Mouse (Mus musculus) kidney, adult 2 months (tissue): ENCODE measurements around the gene Mettl1. TPM values are rescaled to one million over a fixed set of nuclear protein-coding genes. Genes with fewer than 3 reads are reported as not detected.
A peak's percentile ranks its signal among the peaks of the same experiment; 100 is the strongest.
"Not testable (repeated sequence)": the region's sequence is repeated elsewhere in the genome, so short reads cannot be mapped to it uniquely, and the experiment has no call there.

ENCODE experiments used
- DNase-seq: peaks from one replicate; pipeline ENCODE4 v3.0.0; 2021
- H3K27ac ChIP-seq: fragments of 200-500 bp; 2 replicates; pipeline ENCODE4 v1.5.1; 2012; ENCODE audit warnings: low read depth, low read length, control low read depth, inconsistent platforms; ENCODE audit not compliant: insufficient read depth
- H3K27me3 ChIP-seq: fragments of 200-500 bp; replicated peaks from 2 replicates; pipeline ENCODE4 v1.6.1; 2012; ENCODE audit warnings: mild to moderate bottlenecking, moderate library complexity, low read length, inconsistent platforms; ENCODE audit not compliant: control insufficient read depth, insufficient read depth
- H3K36me3 ChIP-seq: fragments of 200-500 bp; 2 replicates; pipeline ENCODE4 v1.6.1; 2012; ENCODE audit warnings: mild to moderate bottlenecking, moderate library complexity, low read length, inconsistent platforms; ENCODE audit not compliant: control insufficient read depth, insufficient read depth
- H3K4me1 ChIP-seq: fragments of 200-500 bp; 2 replicates; pipeline ENCODE4 v1.6.1; 2011; ENCODE audit warnings: low read length; ENCODE audit not compliant: control insufficient read depth, insufficient read depth
- H3K4me3 ChIP-seq: fragments of 200-500 bp; 2 replicates; pipeline ENCODE4 v1.5.1; 2011; ENCODE audit warnings: mild to moderate bottlenecking, low read depth, low read length, control low read depth; ENCODE audit not compliant: insufficient read depth
- CTCF ChIP-seq: fragments of 200-500 bp; conservative IDR thresholded peaks from 2 replicates; pipeline ENCODE4 v1.5.1; 2011; ENCODE audit warnings: low read depth, mild to moderate bottlenecking, control low read depth, low read length, moderate library complexity, mixed read lengths; ENCODE audit not compliant: insufficient read depth, insufficient read length
- POLR2A ChIP-seq: fragments of 200-500 bp; IDR thresholded peaks from one replicate; pipeline ENCODE4 v1.6.1; 2011; ENCODE audit warnings: low read depth, low read length, control low read depth
- WGBS: fragments of 180-500 bp; shearing (Covaris S2); methylation state at CpG from one replicate; pipeline ENCODE4 v1.1.7; 2018; 5-methylcytosine and 5-hydroxymethylcytosine counted together
- polyA plus RNA-seq: library from polyadenylated mRNA; depleted of rRNA; stranded (reverse); fragments of >200 nt; gene quantifications from 2 replicates; pipeline ENCODE4 v1.2.3, GENCODE M21; 2012

Gene Mettl1
- polyA plus RNA-seq, 1 experiment: 27.5 TPM

- Histone ChIP-seq H3K27me3 (no peaks in the 10 kb centered on the region), H3K4me1 (no peaks in the 10 kb centered on the region; the same call in 1 of the 2 replicates), H3K4me3 (no peak overlapping the region), H3K27ac (no peak overlapping the region), H3K36me3 (peaks cover 2% of the 10 kb centered on the region)
- 3% methylated on average over 9 of the region's 9 CpGs for WGBS
- DNase-seq: peak; percentile 82
- no peak for TF ChIP-seq POLR2A
- TF ChIP-seq CTCF: peak; percentile 89
Measured at GRCm38 (mm10) chr10:127058161-127058560, 16.9 kb downstream of the Mettl1 start.

- Histone ChIP-seq H3K4me3 (peak overlapping the region; percentile 23), H3K4me1 (no peaks in the 10 kb centered on the region; the same call in 1 of the 2 replicates), H3K27me3 (no peaks in the 10 kb centered on the region), H3K36me3 (peaks cover 2% of the 10 kb centered on the region), H3K27ac (no peak overlapping the region)
- no peak for TF ChIP-seq CTCF
- TF ChIP-seq POLR2A: no peak
- no peak for DNase-seq
- WGBS: 4% methylated on average over 8 of the region's 8 CpGs
Measured at GRCm38 (mm10) chr10:127058708-127059107, 17.5 kb downstream of the Mettl1 start.

- H3K4me1 ChIP-seq: peaks cover 2% of the 10 kb centered on the region
- 1% methylated on average over 71 of the region's 92 CpGs for WGBS
- H3K27me3 ChIP-seq: no peaks in the 10 kb centered on the region
- no peak for TF ChIP-seq CTCF
- TF ChIP-seq POLR2A: no peak
- H3K27ac ChIP-seq: no peak overlapping the region
- peak overlapping the region; percentile 57 for H3K4me3 ChIP-seq
- peaks cover 2% of the 10 kb centered on the region for H3K36me3 ChIP-seq
- DNase-seq: no peak
Measured at GRCm38 (mm10) chr10:127059174-127059967, 18.2 kb downstream of the Mettl1 start.

GRCm38 (mm10) chr10:127059968-127060916 is 19.0 kb downstream of the Mettl1 start, which contains the start of gene March9:
Gene March9 (minus strand): TSS chr10:127060184.
- Histone ChIP-seq H3K36me3 (peaks cover 2% of the 10 kb centered on the region), H3K27me3 (no peaks in the 10 kb centered on the region), H3K4me3 (peak within 1 kb of the TSS; percentile 57), H3K4me1 (peaks cover 3% of the 10 kb centered on the region), H3K27ac (no peak within 1 kb of the TSS)
- DNase-seq: peak; percentile 91
- TF ChIP-seq CTCF: no peak
- no peak for TF ChIP-seq POLR2A
- WGBS: 1% methylated on average over 51 of the region's 72 CpGs

GRCm38 (mm10) chr10:127061085-127061484 is 19.9 kb downstream of the Mettl1 start:
- no peak for DNase-seq
- Histone ChIP-seq H3K4me3 (no peak overlapping the region), H3K4me1 (peaks cover 3% of the 10 kb centered on the region), H3K27ac (no peak overlapping the region), H3K27me3 (no peaks in the 10 kb centered on the region), H3K36me3 (peaks cover 3% of the 10 kb centered on the region)
- no peak for TF ChIP-seq CTCF
- 70% methylated on average over 5 of the region's 5 CpGs for WGBS

GRCm38 (mm10) chr10:127061513-127061912 is 20.3 kb downstream of the Mettl1 start:
- no peak for DNase-seq
- TF ChIP-seq POLR2A: no peak
- no peak for TF ChIP-seq CTCF
- Histone ChIP-seq H3K4me1 (peaks cover 3% of the 10 kb centered on the region), H3K27me3 (no peaks in the 10 kb centered on the region), H3K27ac (no peak overlapping the region), H3K36me3 (peaks cover 3% of the 10 kb centered on the region), H3K4me3 (no peak overlapping the region)
- WGBS: 76% methylated on average over 2 of the region's 2 CpGs

GRCm38 (mm10) chr10:127062101-127062500 is 20.9 kb downstream of the Mettl1 start:
- not testable (repeated sequence) for H3K4me1 ChIP-seq, H3K36me3 ChIP-seq, H3K27ac ChIP-seq, H3K4me3 ChIP-seq, H3K27me3 ChIP-seq, DNase-seq
- WGBS: 91% methylated on average over 4 of the region's 4 CpGs
